Mouse (Mus musculus) CH12.LX (cell line): ENCODE results near the gene Gli2. TPM values are rescaled to one million over a fixed set of nuclear protein-coding genes. Genes with fewer than 3 reads are reported as not detected.

ENCODE experiments used
- DNase-seq: peaks from one replicate; pipeline ENCODE4 v3.0.0-alpha.2; 2013; ENCODE audit errors: extremely low read depth
- H3K27ac ChIP-seq: 2 replicates; pipeline ENCODE4 v1.5.1; 2012; ENCODE audit warnings: low read depth, mild to moderate bottlenecking, control low read depth, moderate library complexity; ENCODE audit not compliant: insufficient read depth
- H3K27me3 ChIP-seq: replicated peaks from 2 replicates; pipeline ENCODE3; 2012; ENCODE audit warnings: inconsistent platforms
- H3K36me3 ChIP-seq, 2 experiments: replicated peaks in 1 of 2; 2 replicates each; pipeline versions ENCODE3 to v1.6.1; 2012; ENCODE audit warnings: inconsistent platforms in 1 of 2, low read length in 1 of 2, mild to moderate bottlenecking in 1 of 2, mixed read lengths in 1 of 2, moderate library complexity in 1 of 2; ENCODE audit not compliant: control insufficient read depth in 1 of 2, insufficient read depth in 1 of 2
- H3K4me1 ChIP-seq, 2 experiments: 2 replicates each; pipeline ENCODE4 v1.6.1; 2012; ENCODE audit warnings: inconsistent platforms in 1 of 2, moderate library complexity in 1 of 2; ENCODE audit not compliant: insufficient read depth in 2 of 2, control insufficient read depth in 1 of 2
- H3K4me2 ChIP-seq: 2 replicates; pipeline ENCODE4 v1.6.1; 2012; ENCODE audit warnings: low read depth, mild to moderate bottlenecking, control low read depth; ENCODE audit not compliant: poor library complexity, insufficient read depth, severe bottlenecking
- H3K4me3 ChIP-seq, 3 experiments: fragments of 150-350 bp in 1 of 3; sonication (generic) in 1 of 3; replicated peaks in 1 of 3; 2 replicates each; pipeline versions ENCODE3 to v1.5.1; 2011 to 2012; ENCODE audit warnings: low read depth in 2 of 3, low read length in 2 of 3, mild to moderate bottlenecking in 2 of 3, moderate library complexity in 2 of 3, control low read depth in 1 of 3, improper control_type of control experiment in 1 of 3, inconsistent platforms in 1 of 3, mixed read lengths in 1 of 3; ENCODE audit not compliant: poor library complexity in 1 of 3
- H3K79me2 ChIP-seq: replicated peaks from 2 replicates; pipeline ENCODE4 v1.6.1; 2012; ENCODE audit warnings: mild to moderate bottlenecking, moderate library complexity; ENCODE audit not compliant: control insufficient read depth, poor library complexity, insufficient read depth, severe bottlenecking; ENCODE audit errors: extremely low read depth
- H3K9ac ChIP-seq: 2 replicates; pipeline ENCODE4 v1.6.1; 2012; ENCODE audit warnings: low read depth, mild to moderate bottlenecking, control low read depth, moderate library complexity; ENCODE audit not compliant: insufficient read depth
- H3K9me3 ChIP-seq: replicated peaks from 2 replicates; pipeline ENCODE3; 2012; ENCODE audit warnings: low read length, inconsistent platforms, mixed read lengths
- CHD1 ChIP-seq: IDR thresholded peaks from 2 replicates; pipeline ENCODE4 v1.6.1; 2012; ENCODE audit warnings: low read depth, low read length, improper control_type of control experiment, inconsistent platforms
- CHD2 ChIP-seq: IDR thresholded peaks from 2 replicates; pipeline ENCODE4 v1.6.1; 2011; ENCODE audit warnings: low read length, improper control_type of control experiment
- CTCF ChIP-seq, 2 experiments: IDR thresholded peaks in 1 of 2; conservative IDR thresholded peaks in 1 of 2; 2 replicates each; pipeline ENCODE4 v1.5.1; 2011 to 2012; ENCODE audit warnings: low read depth in 2 of 2, low read length in 2 of 2, improper control_type of control experiment in 1 of 2, inconsistent platforms in 1 of 2, mild to moderate bottlenecking in 1 of 2, moderate library complexity in 1 of 2
- E2F4 ChIP-seq: IDR thresholded peaks from 2 replicates; pipeline ENCODE4 v1.6.1; 2011; ENCODE audit warnings: low read depth, low read length, improper control_type of control experiment; ENCODE audit not compliant: insufficient replicate concordance
- EP300 ChIP-seq: IDR thresholded peaks from 2 replicates; pipeline ENCODE4 v1.6.1; 2011; ENCODE audit warnings: low read length, improper control_type of control experiment
- ETS1 ChIP-seq: conservative IDR thresholded peaks from 2 replicates; pipeline ENCODE4 v1.6.1; 2012; ENCODE audit warnings: low read depth, mild to moderate bottlenecking, inconsistent platforms, low read length, improper control_type of control experiment, moderate library complexity
- GABPA ChIP-seq: IDR thresholded peaks from 2 replicates; pipeline ENCODE4 v1.6.1; 2012; ENCODE audit warnings: low read depth, low read length, improper control_type of control experiment, inconsistent platforms; ENCODE audit not compliant: insufficient replicate concordance
- HCFC1 ChIP-seq: IDR thresholded peaks from 2 replicates; pipeline ENCODE4 v1.6.1; 2012; ENCODE audit warnings: low read depth, mild to moderate bottlenecking, inconsistent platforms, low read length, improper control_type of control experiment
- JUN ChIP-seq: IDR thresholded peaks from 2 replicates; pipeline ENCODE4 v1.6.1; 2011; ENCODE audit warnings: low read depth, mild to moderate bottlenecking, low read length, improper control_type of control experiment, moderate library complexity; ENCODE audit not compliant: insufficient read depth
- JUND ChIP-seq: conservative IDR thresholded peaks from 2 replicates; pipeline ENCODE4 v1.6.1; 2011; ENCODE audit warnings: low read depth, low read length, improper control_type of control experiment
- MEF2A ChIP-seq: IDR thresholded peaks from 2 replicates; pipeline ENCODE4 v1.6.1; 2014; ENCODE audit warnings: low read depth, mild to moderate bottlenecking, inconsistent platforms, low read length, improper control_type of control experiment, borderline replicate concordance
- MYC ChIP-seq: IDR thresholded peaks from 2 replicates; pipeline ENCODE4 v1.6.1; 2011; ENCODE audit warnings: low read depth, mild to moderate bottlenecking, improper control_type of control experiment, low read length
- NELFE ChIP-seq: IDR thresholded peaks from 2 replicates; pipeline ENCODE4 v1.6.1; 2011; ENCODE audit warnings: low read depth, low read length, improper control_type of control experiment
- PAX5 ChIP-seq: IDR thresholded peaks from 2 replicates; pipeline ENCODE4 v1.6.1; 2012; ENCODE audit warnings: low read length, inconsistent platforms, mixed read lengths
- POLR2A ChIP-seq: IDR thresholded peaks from 2 replicates; pipeline ENCODE4 v1.6.1; 2011; ENCODE audit warnings: low read depth, mild to moderate bottlenecking, improper control_type of control experiment, low read length
- POLR2AphosphoS2 ChIP-seq: IDR thresholded peaks from 2 replicates; pipeline ENCODE4 v1.6.1; 2011; ENCODE audit warnings: low read depth, low read length, improper control_type of control experiment
- RAD21 ChIP-seq: IDR thresholded peaks from 2 replicates; pipeline ENCODE4 v1.6.1; 2011; ENCODE audit warnings: low read depth, mild to moderate bottlenecking, low read length, improper control_type of control experiment, moderate library complexity
- RCOR1 ChIP-seq: conservative IDR thresholded peaks from 2 replicates; pipeline ENCODE4 v1.6.1; 2012; ENCODE audit warnings: low read depth, mild to moderate bottlenecking, inconsistent platforms, low read length, improper control_type of control experiment
- TCF12 ChIP-seq: IDR thresholded peaks from 2 replicates; pipeline ENCODE4 v1.6.1; 2014; ENCODE audit warnings: low read depth, mild to moderate bottlenecking, inconsistent platforms, low read length, improper control_type of control experiment
- ZC3H11A ChIP-seq: IDR thresholded peaks from 2 replicates; pipeline ENCODE4 v1.6.1; 2012; ENCODE audit warnings: low read depth, mild to moderate bottlenecking, inconsistent platforms, low read length, improper control_type of control experiment
- dilution Hi-C: fragments of 300-500 bp; cut with MboI; formaldehyde crosslinking; loops from 2 replicates; pipeline ENCODE4 v1.14.3; 2020; ENCODE audit warnings: low sequenced_read_pairs; ENCODE audit not compliant: extremely low pct_unique_long_range_greater_than_20kb, extremely low pct_ligation_motif_present
- in situ Hi-C: fragments of 300-500 bp; cut with MboI; formaldehyde crosslinking; loops from 3 replicates; pipeline ENCODE4 v1.14.3; 2019; ENCODE audit warnings: low sequenced_read_pairs, low pct_ligation_motif_present, low pct_unique_long_range_greater_than_20kb, mixed read lengths
- polyA plus RNA-seq: library from polyadenylated mRNA; unstranded; fragments of >175 nt; gene quantifications from 2 replicates; pipeline ENCODE4 v1.2.1, GENCODE M21; 2012; ENCODE audit warnings: low read depth; ENCODE audit not compliant: insufficient read length
- total RNA-seq, 2 experiments: library from RNA; depleted of rRNA; stranded (reverse); fragments of 300-350 nt in 1 of 2; fragments of >200 nt in 1 of 2; gene quantifications; 2 replicates each; pipeline ENCODE4 v1.2.3; 2012 to 2014

Gli2 gene
- total and polyA plus RNA-seq, 3 experiments = not detected

DNA sequence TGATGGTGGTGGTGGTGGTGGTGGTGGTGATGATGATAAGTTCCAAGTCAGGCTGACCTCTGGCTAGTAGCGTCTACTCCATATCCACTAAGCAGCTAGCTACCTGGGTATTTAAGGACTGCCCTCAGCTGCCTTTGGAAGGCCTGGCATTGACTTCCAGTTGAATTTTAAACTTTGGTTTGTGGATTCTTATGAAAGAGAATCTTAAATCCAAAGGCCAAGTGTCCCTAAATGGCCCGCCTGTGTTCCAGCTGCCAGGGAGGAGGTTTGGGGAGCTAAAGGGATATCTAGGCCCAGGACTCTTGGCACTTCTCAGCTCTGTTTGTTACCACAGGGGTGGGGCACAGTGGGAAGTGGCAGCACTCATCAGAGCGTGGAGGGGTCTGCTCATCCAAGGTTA, 85.4 kb downstream of the Gli2 start:
- Histone ChIP-seq H3K27me3 (no peaks in the 10 kb centered on the region), H3K4me2 (no peak overlapping the region), H3K27ac (no peak overlapping the region), H3K4me1 (no peaks in the 10 kb centered on the region), H3K9ac (no peak overlapping the region), H3K9me3 (peaks cover 84% of the 10 kb centered on the region)
- in situ Hi-C loops = no loop called here
- dilution Hi-C loops = no loop called here
- TF ChIP-seq CHD1 (no peak), ZC3H11A (no peak), ETS1 (no peak), MEF2A (no peak)
- TF ChIP-seq, all 38 proteins: peak for 0
- DNase-seq = no peak
- H3K4me3 ChIP-seq = no peak overlapping the region
- no peaks in the 10 kb centered on the region for H3K79me2 ChIP-seq
- no peaks in the 10 kb centered on the region for H3K36me3 ChIP-seq

DNA sequence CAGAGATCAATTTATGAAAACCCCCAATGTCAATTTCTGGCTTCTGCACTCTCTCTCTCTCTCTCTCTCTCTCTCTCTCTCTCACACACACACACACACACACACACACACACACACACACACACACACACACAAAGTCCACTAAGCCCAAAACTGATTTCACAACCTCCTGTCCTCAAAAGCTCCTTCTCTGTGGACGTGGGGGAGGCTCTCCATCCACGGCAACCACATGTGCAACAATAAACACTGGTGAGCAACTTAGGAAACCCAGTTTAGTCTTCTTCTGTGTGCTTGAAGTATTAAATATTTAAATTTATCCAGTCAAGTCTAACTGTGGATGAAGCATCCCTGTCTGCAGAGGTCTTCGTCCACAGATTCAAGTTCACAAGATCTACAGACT, 86.1 kb downstream of the Gli2 start:
- in situ Hi-C loops (no loop called here), dilution Hi-C loops (no loop called here)
- H3K36me3 ChIP-seq = no peaks in the 10 kb centered on the region
- H3K79me2 ChIP-seq = no peaks in the 10 kb centered on the region
- no peaks in the 10 kb centered on the region for H3K27me3 ChIP-seq
- H3K27ac ChIP-seq = no peak overlapping the region
- H3K4me2 ChIP-seq = no peak overlapping the region
- no peaks in the 10 kb centered on the region for H3K4me1 ChIP-seq
- no peak for TF ChIP-seq NELFE
- no peak for TF ChIP-seq RAD21
- no peak for TF ChIP-seq E2F4
- no peak for TF ChIP-seq POLR2AphosphoS2
- TF ChIP-seq HCFC1 = no peak
- TF ChIP-seq CHD1 = no peak
- no peak for TF ChIP-seq TCF12
- no peak for TF ChIP-seq MYC
- TF ChIP-seq PAX5 = no peak
- TF ChIP-seq POLR2A = no peak
- peaks cover 80% of the 10 kb centered on the region for H3K9me3 ChIP-seq
- H3K4me3 ChIP-seq = no peak overlapping the region
- no peak for DNase-seq
- H3K9ac ChIP-seq = no peak overlapping the region

DNA sequence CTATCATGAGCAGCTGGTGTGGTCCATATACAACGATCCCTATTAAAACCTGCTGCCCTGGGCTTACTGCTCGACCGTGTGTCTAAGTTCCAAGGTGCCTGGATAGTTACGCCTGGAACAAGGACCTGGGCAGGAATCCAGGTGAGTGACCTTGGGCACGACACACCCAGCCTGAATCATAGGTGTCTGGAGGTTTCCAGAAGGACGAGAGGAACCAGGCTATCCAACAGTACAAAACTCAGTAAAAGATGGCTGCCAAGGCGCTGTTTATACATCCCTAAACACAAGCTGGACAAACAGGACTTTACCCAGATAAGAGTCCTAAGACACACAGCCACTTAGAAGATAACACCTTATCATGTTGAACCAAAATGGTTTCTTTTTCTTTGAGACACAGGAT, 94.8 kb downstream of the Gli2 start:
- TF ChIP-seq ZC3H11A = no peak
- no peak for TF ChIP-seq NELFE
- TF ChIP-seq GABPA = no peak
- TF ChIP-seq CHD2 = no peak
- TF ChIP-seq EP300 = no peak
- TF ChIP-seq CTCF (conservative IDR thresholded peaks at IDR 0.05 in 1 of 2, IDR thresholded peaks at IDR 0.05 in 1 of 2; ENCODE audit: low read depth in 2 of 2, low read length in 2 of 2) = no peak
- no peak for TF ChIP-seq RCOR1
- no peak for TF ChIP-seq JUN
- no peak for TF ChIP-seq PAX5
- no peak for TF ChIP-seq JUND
- TF ChIP-seq E2F4 = no peak
- Histone ChIP-seq H3K27me3 (no peaks in the 10 kb centered on the region), H3K36me3 (no peaks in the 10 kb centered on the region), H3K79me2 (no peaks in the 10 kb centered on the region), H3K9ac (no peak overlapping the region), H3K27ac (no peak overlapping the region), H3K4me2 (no peak overlapping the region), H3K9me3 (peaks cover 88% of the 10 kb centered on the region), H3K4me1 (no peaks in the 10 kb centered on the region), H3K4me3 (no peak overlapping the region)
- in situ Hi-C loops = no loop called here
- DNase-seq = no peak
- dilution Hi-C loops = no loop called here
